Mouse (Mus musculus) lung, postnatal 0 days (tissue): ENCODE data around the gene Mri1.

ENCODE experiments used
- CTCF ChIP-seq: IDR thresholded peaks from 2 replicates; pipeline ENCODE4 v1.5.1; 2016; ENCODE audit warnings: antibody characterized with exemption, mild to moderate bottlenecking
- EP300 ChIP-seq: IDR thresholded peaks from 2 replicates; pipeline ENCODE4 v1.6.1; 2016; ENCODE audit warnings: antibody characterized with exemption, mild to moderate bottlenecking, control low read depth

DNA sequence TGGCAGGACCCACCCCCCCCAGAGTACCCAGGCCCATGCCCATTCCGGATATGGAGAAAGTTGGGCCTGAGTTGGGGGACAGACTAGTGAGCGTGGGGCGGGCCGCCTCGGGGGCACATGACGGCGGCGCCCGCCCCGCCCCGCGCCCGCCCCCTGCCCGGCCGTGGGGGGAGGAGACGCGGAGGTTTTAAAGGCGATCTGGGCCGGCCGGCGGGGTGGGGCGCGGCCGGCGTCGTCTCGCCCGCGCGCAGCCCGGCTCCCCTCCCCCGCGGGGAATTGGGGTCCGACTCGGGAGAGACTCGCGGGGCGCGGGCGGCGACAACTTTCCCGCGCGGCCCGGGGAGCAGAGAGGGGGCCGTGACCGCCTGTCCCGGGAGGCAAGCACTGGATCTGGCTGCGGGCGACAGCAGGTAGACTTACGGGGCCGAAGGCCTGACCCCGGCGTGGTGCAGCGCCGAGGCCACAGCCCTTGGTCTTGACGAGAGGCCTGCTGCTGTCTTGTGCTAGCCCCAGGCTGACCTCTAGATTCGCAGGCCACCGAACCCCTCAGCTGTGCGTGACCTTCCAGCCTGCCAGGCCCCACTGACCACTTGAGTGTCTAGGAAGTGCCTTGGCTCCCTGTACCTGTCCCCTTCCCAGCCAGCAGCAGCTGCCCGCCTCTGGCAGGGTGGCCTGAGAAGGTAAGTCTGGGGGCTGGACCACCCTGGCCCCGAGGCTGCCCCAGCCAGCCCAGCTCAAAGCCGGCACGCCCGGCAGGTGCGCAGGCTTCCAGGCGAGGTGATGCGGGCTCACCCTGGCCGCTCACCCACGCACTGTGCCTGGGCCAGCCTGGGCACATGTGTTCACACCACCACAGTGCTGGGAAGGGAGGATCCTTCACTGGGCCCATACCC is 56.2 kb downstream of the Mri1 start:
- TF ChIP-seq CTCF (no peak), EP300 (no peak)
